Mouse (Mus musculus) liver, embryonic 13.5 days (tissue): ENCODE results near the gene 6330409D20Rik. TPM values are rescaled to one million over a fixed set of nuclear protein-coding genes. Genes with fewer than 3 reads are reported as not detected.

Experiments
- ATAC-seq: fragments of 200-750 bp; cut with Nextera tagmentation; 2 replicates; pipeline ENCODE4 v1.8.0; 2017; ENCODE audit warnings: low read depth, mild to moderate bottlenecking, moderate number of reproducible peaks, moderate library complexity
- DNase-seq: peaks from one replicate; pipeline ENCODE4 v3.0.0; 2022
- H3K27ac ChIP-seq: fragments of 300-500 bp; sonication (generic); 2 replicates; pipeline ENCODE4 v1.5.1; 2015; ENCODE audit warnings: moderate library complexity, mild to moderate bottlenecking, inconsistent platforms
- H3K27me3 ChIP-seq: fragments of 300-500 bp; sonication (generic); 2 replicates; pipeline ENCODE4 v1.6.1; 2015; ENCODE audit warnings: mild to moderate bottlenecking, inconsistent platforms
- H3K36me3 ChIP-seq: fragments of 300-500 bp; sonication (generic); 2 replicates; pipeline ENCODE4 v1.6.1; 2015; ENCODE audit warnings: mild to moderate bottlenecking, inconsistent platforms
- H3K4me1 ChIP-seq: fragments of 300-500 bp; sonication (generic); replicated peaks from 2 replicates; pipeline ENCODE4 v1.6.1; 2015; ENCODE audit warnings: inconsistent platforms
- H3K4me2 ChIP-seq: fragments of 300-500 bp; sonication (generic); 2 replicates; pipeline ENCODE4 v1.6.1; 2015; ENCODE audit warnings: inconsistent platforms, mild to moderate bottlenecking, moderate library complexity
- H3K4me3 ChIP-seq: fragments of 300-500 bp; sonication (generic); replicated peaks from 2 replicates; pipeline ENCODE4 v1.5.1; 2015; ENCODE audit warnings: mild to moderate bottlenecking, inconsistent platforms
- H3K9ac ChIP-seq: fragments of 300-500 bp; sonication (generic); 2 replicates; pipeline ENCODE4 v1.6.1; 2015; ENCODE audit warnings: mild to moderate bottlenecking, inconsistent platforms
- H3K9me3 ChIP-seq: fragments of 300-500 bp; sonication (generic); replicated peaks from 2 replicates; pipeline ENCODE4 v1.6.1; 2016; ENCODE audit warnings: inconsistent platforms
- WGBS: fragments of 180-500 bp; shearing (Covaris S2); methylation state at CpG from one replicate; pipeline ENCODE4 v1.1.7; 2015; ENCODE audit not compliant: insufficient replicate concordance; 5-methylcytosine and 5-hydroxymethylcytosine counted together
- polyA plus RNA-seq: library from polyadenylated mRNA; unstranded; fragments of >200 nt; fragmentation: Nextera tagmentation; extraction: Ambion mirVana; gene quantifications from 2 replicates; pipeline ENCODE4 v1.2.1, GENCODE M21; 2015

Gene 6330409D20Rik
- 0.15 TPM in 1 of 2 replicates, not detected in the other for polyA plus RNA-seq

- Histone ChIP-seq H3K27ac (no peak within 1 kb of the TSS), H3K4me2 (peak within 1 kb of the TSS; percentile 61), H3K9me3 (no peaks in the 10 kb centered on the region), H3K9ac (no peak within 1 kb of the TSS), H3K4me1 (peaks cover 17% of the 10 kb centered on the region), H3K36me3 (no peaks in the 10 kb centered on the region), H3K27me3 (peaks cover 28% of the 10 kb centered on the region), H3K4me3 (peak within 1 kb of the TSS; percentile 40)
- ATAC-seq (no peak), DNase-seq (no peak)
- 28% methylated on average over 11 of the region's 11 CpGs for WGBS
Measured at GRCm38 (mm10) chr2:32740916-32741272, at the start of gene 6330409D20Rik. Gene 6330409D20Rik (minus strand): TSS chr2:32741016.

- H3K4me3 ChIP-seq = no peak overlapping the region
- 54% methylated on average over 2 of the region's 2 CpGs for WGBS
- H3K9ac ChIP-seq = no peak overlapping the region
- no peaks in the 10 kb centered on the region for H3K9me3 ChIP-seq
- H3K27me3 ChIP-seq = no peaks in the 10 kb centered on the region
- ATAC-seq = no peak
- H3K27ac ChIP-seq = no peak overlapping the region
- no peak overlapping the region for H3K4me2 ChIP-seq
- no peaks in the 10 kb centered on the region for H3K36me3 ChIP-seq
- H3K4me1 ChIP-seq = no peaks in the 10 kb centered on the region; the same call in none of the 2 replicates
- no peak for DNase-seq
Measured at GRCm38 (mm10) chr2:32788581-32788980, 47.8 kb upstream of the 6330409D20Rik start.

- WGBS = 37% methylated on average over 6 of the region's 6 CpGs
- no peak for DNase-seq
- H3K9ac ChIP-seq = no peak overlapping the region
Measured at GRCm38 (mm10) chr2:32787176-32787575, 46.4 kb upstream of the 6330409D20Rik start.

GRCm38 (mm10) chr2:32784048-32784681 is 43.3 kb upstream of the 6330409D20Rik start, which contains the start of gene Cfap157:
Gene Cfap157 (minus strand): TSS chr2:32784428.
- no peaks in the 10 kb centered on the region; the same call in 1 of the 2 replicates for H3K4me1 ChIP-seq
- no peak for DNase-seq
- no peak within 1 kb of the TSS for H3K4me2 ChIP-seq
- 57% methylated on average over 4 of the region's 4 CpGs for WGBS
- no peak within 1 kb of the TSS for H3K4me3 ChIP-seq
- no peaks in the 10 kb centered on the region for H3K36me3 ChIP-seq
- no peak for ATAC-seq
- H3K27ac ChIP-seq = no peak within 1 kb of the TSS
- no peaks in the 10 kb centered on the region for H3K27me3 ChIP-seq
- H3K9me3 ChIP-seq = no peaks in the 10 kb centered on the region
- H3K9ac ChIP-seq = no peak within 1 kb of the TSS

More at GRCm38 (mm10) chr2:32787176-32787575, 46.4 kb upstream of the 6330409D20Rik start:
- Histone ChIP-seq H3K27me3 (no peaks in the 10 kb centered on the region), H3K36me3 (no peaks in the 10 kb centered on the region), H3K9me3 (no peaks in the 10 kb centered on the region), H3K4me3 (no peak overlapping the region), H3K4me1 (no peaks in the 10 kb centered on the region; the same call in none of the 2 replicates), H3K4me2 (no peak overlapping the region), H3K27ac (no peak overlapping the region)
- ATAC-seq = no peak

- Histone ChIP-seq H3K36me3 (no peaks in the 10 kb centered on the region), H3K27me3 (no peaks in the 10 kb centered on the region), H3K4me3 (no peak overlapping the region), H3K4me2 (no peak overlapping the region), H3K4me1 (peaks cover under 1% of the 10 kb centered on the region), H3K9ac (no peak overlapping the region), H3K9me3 (no peaks in the 10 kb centered on the region), H3K27ac (no peak overlapping the region)
- ATAC-seq (no peak), DNase-seq (no peak)
- 60% methylated on average over 6 of the region's 6 CpGs for WGBS
Measured at GRCm38 (mm10) chr2:32781710-32782109, 40.9 kb upstream of the 6330409D20Rik start.

GRCm38 (mm10) chr2:32779714-32780113 is 38.9 kb upstream of the 6330409D20Rik start:
- H3K4me1 ChIP-seq = peaks cover 18% of the 10 kb centered on the region
- H3K36me3 ChIP-seq = no peaks in the 10 kb centered on the region
- ATAC-seq (no peak), DNase-seq (no peak)
- no peak overlapping the region for H3K4me3 ChIP-seq
- no peak overlapping the region for H3K4me2 ChIP-seq
- H3K9ac ChIP-seq = no peak overlapping the region
- no peaks in the 10 kb centered on the region for H3K9me3 ChIP-seq
- WGBS = 78% methylated on average over 6 of the region's 6 CpGs
- H3K27ac ChIP-seq = no peak overlapping the region
- H3K27me3 ChIP-seq = no peaks in the 10 kb centered on the region

GRCm38 (mm10) chr2:32779131-32779530 is 38.3 kb upstream of the 6330409D20Rik start:
- Histone ChIP-seq H3K27ac (no peak overlapping the region), H3K36me3 (no peaks in the 10 kb centered on the region), H3K4me3 (no peak overlapping the region), H3K9me3 (no peaks in the 10 kb centered on the region), H3K4me1 (peaks cover 18% of the 10 kb centered on the region), H3K4me2 (no peak overlapping the region), H3K27me3 (no peaks in the 10 kb centered on the region), H3K9ac (no peak overlapping the region)
- peak; percentile 20 for DNase-seq
- 31% methylated on average over 8 of the region's 8 CpGs for WGBS
- ATAC-seq = no peak

GRCm38 (mm10) chr2:32778081-32778480 is 37.3 kb upstream of the 6330409D20Rik start:
- ATAC-seq = no peak
- Histone ChIP-seq H3K4me3 (no peak overlapping the region), H3K36me3 (no peaks in the 10 kb centered on the region), H3K9me3 (no peaks in the 10 kb centered on the region), H3K9ac (no peak overlapping the region), H3K4me2 (no peak overlapping the region), H3K4me1 (peaks cover 18% of the 10 kb centered on the region), H3K27ac (no peak overlapping the region), H3K27me3 (no peaks in the 10 kb centered on the region)
- WGBS = 85% methylated on average over 6 of the region's 6 CpGs
- DNase-seq = no peak

- 33% methylated on average over 22 of the region's 22 CpGs for WGBS
- ATAC-seq (no peak), DNase-seq (no peak)
- Histone ChIP-seq H3K4me2 (peak overlapping the region; percentile 91), H3K27me3 (no peaks in the 10 kb centered on the region), H3K4me1 (peaks cover 34% of the 10 kb centered on the region), H3K4me3 (peak overlapping the region; percentile 64), H3K9ac (peak overlapping the region; percentile 63), H3K9me3 (no peaks in the 10 kb centered on the region), H3K36me3 (no peaks in the 10 kb centered on the region), H3K27ac (no peak overlapping the region)
Measured at GRCm38 (mm10) chr2:32776192-32776591, 35.4 kb upstream of the 6330409D20Rik start.

GRCm38 (mm10) chr2:32775359-32776074 is 34.7 kb upstream of the 6330409D20Rik start, which contains the start of the genes Ttc16 and Ptrh1:
Gene Ttc16 (minus strand): TSS chr2:32775633.
Gene Ptrh1 (plus strand): TSS chr2:32775786.
- no peak within 1 kb of the TSS; the same call in 1 of the 2 replicates for H3K27ac ChIP-seq
- DNase-seq = peak; percentile 95

GRCm38 (mm10) chr2:32772626-32773279 is 31.9 kb upstream of the 6330409D20Rik start:
- Histone ChIP-seq H3K9me3 (no peaks in the 10 kb centered on the region), H3K9ac (no peak overlapping the region), H3K4me2 (no peak overlapping the region), H3K4me3 (no peak overlapping the region), H3K4me1 (peaks cover 57% of the 10 kb centered on the region), H3K27me3 (no peaks in the 10 kb centered on the region), H3K36me3 (no peaks in the 10 kb centered on the region), H3K27ac (no peak overlapping the region)
- DNase-seq (no peak), ATAC-seq (no peak)
- WGBS = 70% methylated on average over 8 of the region's 8 CpGs

More at GRCm38 (mm10) chr2:32775359-32776074, 34.7 kb upstream of the 6330409D20Rik start, which contains the start of the genes Ttc16 and Ptrh1:
- H3K4me2 ChIP-seq = peak within 1 kb of the TSS; percentile 91
- H3K4me3 ChIP-seq = peak within 1 kb of the TSS; percentile 64
- H3K36me3 ChIP-seq = no peaks in the 10 kb centered on the region
- peak within 1 kb of the TSS; percentile 63 for H3K9ac ChIP-seq
- H3K9me3 ChIP-seq = no peaks in the 10 kb centered on the region
- no peaks in the 10 kb centered on the region for H3K27me3 ChIP-seq
- H3K4me1 ChIP-seq = peaks cover 38% of the 10 kb centered on the region
- under 1% methylated on average over 46 of the region's 46 CpGs for WGBS
- peak; percentile 95 for ATAC-seq
